Mouse (Mus musculus) bone marrow macrophage, adult 2 months (primary cell): ENCODE data around the gene Chst8.

Experiments used
- CTCF ChIP-seq: IDR thresholded peaks from 2 replicates; pipeline ENCODE4 v1.5.1; 2012; ENCODE audit warnings: low read depth, mild to moderate bottlenecking, low read length, moderate library complexity
- POLR2A ChIP-seq: IDR thresholded peaks from 2 replicates; pipeline ENCODE4 v1.6.1; 2012; ENCODE audit warnings: mild to moderate bottlenecking, low read depth, low read length, borderline replicate concordance

DNA sequence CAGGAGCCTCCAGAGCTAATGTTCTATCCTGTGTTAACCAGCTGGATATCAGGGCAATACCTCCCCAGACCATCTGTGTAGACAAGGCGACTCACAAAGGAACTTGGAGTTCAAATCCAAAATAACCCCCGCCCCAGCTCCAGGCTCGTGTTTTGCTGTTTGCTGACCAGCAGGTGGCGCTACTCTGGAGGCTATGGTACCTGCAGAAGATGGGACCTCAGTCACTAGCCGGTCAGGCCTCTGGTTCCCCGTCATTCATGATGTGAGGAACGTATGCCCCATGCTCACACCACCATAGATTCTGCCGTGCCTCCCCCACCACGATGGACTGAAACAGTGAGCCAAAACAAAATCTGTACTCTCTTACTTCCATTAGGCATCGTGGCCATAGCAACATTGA is 37.1 kb upstream of the Chst8 start:
- TF ChIP-seq CTCF: no peak
- TF ChIP-seq POLR2A: no peak
